Mouse (Mus musculus) fat pad, adult 2 months (tissue): ENCODE results near the gene Inca1.
A peak's percentile ranks its signal among the peaks of the same experiment; 100 is the strongest.

Source experiments
- DNase-seq: peaks from one replicate; pipeline ENCODE4 v3.0.0-alpha.2; 2011; ENCODE audit warnings: low read depth, low spot score; ENCODE audit errors: extremely low read depth

Inca1 gene

DNA sequence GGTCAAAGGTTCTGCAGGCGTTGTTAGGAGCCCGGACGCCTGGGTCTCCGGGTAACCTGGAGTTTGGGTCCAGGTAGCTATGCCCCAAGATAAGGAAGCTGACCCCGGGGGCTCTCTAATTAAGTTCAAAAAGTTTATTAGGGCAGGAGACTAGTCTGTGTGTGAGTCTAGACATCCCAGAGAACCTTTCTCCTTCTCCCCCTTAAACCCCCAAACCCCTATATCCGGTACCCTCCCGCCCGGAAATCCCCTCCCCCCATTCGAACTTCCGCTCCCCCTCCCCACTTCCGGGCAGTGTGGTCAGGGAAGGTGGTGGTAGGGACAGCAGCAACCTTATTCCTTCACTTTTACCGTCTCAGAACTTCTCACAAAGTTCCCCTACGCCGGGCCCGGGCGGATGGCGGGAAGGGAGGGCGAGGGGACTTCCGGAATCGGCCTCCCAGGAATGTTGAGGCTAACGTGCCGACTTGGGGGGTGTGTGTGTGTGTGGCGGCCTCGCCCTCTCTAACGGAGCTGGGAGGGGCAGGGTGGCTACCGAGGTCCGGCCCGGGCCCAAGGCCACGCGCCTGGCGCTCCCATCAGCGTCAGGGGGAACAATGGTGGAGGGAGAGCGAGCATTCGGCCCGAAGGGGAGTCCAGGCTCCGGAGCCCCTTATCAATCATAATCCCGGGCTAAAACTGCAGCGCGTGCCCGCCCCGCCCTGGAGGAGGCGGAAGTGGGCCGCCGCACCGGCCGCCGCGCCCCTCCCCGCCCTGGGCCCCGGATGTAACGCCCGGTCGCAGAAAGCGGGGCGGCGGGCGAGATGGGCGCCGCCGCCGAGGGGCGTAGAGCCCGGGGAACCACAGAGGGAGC is 46.4 kb downstream of the Inca1 start:
- DNase-seq: no peak

DNA sequence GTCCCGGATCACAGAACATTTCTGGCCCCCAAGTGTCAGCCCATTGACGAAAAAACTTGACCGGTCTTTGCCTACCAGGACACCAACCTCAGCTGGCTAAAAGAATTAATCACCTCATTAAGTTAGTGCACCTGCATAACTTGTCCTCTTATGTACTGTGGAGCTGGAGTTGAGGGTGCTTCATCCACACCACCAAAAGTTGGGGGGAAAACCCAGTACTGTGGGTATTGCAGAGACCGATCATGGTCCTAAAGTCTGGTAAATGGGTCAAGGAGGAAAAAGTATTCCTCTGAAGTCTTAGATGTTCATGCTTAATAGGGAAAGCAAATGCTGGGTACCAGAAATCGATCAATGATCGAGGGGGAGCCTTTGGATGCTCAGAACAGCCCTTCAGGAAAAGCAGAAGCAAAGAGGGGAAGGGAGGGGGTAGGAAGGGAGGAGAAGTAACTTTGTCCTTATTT is 47.0 kb downstream of the Inca1 start:
- DNase-seq: no peak

- DNase-seq: no peak
These were observed 47.7 kb downstream of the Inca1 start for GRCm38 (mm10) chr11:70652029-70652883.

- no peak for DNase-seq
These were observed 48.6 kb downstream of the Inca1 start for GRCm38 (mm10) chr11:70651391-70651790.

- no peak for DNase-seq
These were observed 49.4 kb downstream of the Inca1 start for GRCm38 (mm10) chr11:70650322-70651175.

- DNase-seq: no peak
These were observed 50.7 kb downstream of the Inca1 start for GRCm38 (mm10) chr11:70649185-70649734.

DNA sequence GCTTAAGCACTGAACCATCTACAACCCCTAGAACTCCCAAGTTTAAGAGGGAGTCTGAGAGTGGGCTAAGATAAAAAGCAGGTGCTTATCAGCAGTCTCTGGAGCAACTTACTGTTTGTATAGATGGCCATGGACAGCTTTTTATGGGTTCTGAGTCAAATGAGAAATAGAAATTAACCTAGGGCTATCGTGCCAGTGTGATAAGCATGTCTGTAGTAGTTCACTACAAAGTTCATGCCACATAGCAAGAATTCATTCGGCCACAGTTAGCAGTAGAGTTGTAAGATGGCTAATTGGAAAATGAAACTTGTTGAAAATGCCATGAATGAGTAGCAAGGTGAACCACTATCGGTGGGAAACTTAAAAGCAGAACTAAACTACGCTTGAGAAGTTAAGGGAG is 51.4 kb downstream of the Inca1 start:
- DNase-seq: no peak

DNA sequence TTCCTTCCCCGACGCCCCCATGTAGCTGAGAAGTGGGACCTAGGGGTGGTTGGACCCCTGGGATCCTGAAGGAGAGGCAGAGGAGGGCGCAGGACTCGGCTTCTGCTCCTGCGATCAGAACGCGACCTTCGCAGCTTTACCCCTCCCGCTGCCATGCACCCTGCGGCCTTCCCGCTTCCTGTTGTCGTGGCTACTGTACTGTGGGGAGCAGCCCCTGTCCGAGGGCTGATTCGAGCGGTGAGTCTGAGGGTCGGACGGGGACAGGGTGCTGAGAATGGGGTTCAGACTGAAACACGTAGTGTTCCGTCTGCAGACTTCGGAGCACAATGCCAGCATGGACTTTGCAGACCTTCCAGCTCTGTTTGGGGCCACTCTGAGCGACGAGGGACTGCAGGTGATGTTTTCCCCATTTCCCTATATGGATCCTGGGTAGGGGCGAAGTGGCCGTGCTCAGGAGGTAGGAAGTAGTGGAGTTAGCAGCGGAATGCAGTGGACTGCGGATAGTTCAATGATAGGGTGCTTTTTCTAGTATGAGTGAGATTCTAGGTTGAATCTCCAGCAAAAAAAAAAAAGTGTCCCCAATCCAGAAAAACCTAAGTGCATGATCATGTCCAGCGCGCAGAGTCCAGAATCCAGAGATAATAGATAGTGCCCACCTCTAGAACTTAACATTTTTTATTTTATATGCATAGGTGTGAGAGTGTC is 52.1 kb downstream of the Inca1 start:
- DNase-seq: no peak

GRCm38 (mm10) chr11:70646691-70647650 is 53.0 kb downstream of the Inca1 start, which contains the start of the genes Rnf167 and Slc25a11:
TSS of gene Rnf167 (plus strand) at chr11:70647235.
TSS of gene Slc25a11 (minus strand) at chr11:70647479.
- peak; percentile 90 for DNase-seq

- DNase-seq: no peak
These were observed 53.7 kb downstream of the Inca1 start for GRCm38 (mm10) chr11:70646259-70646555.

- no peak for DNase-seq
These were observed 54.3 kb downstream of the Inca1 start for GRCm38 (mm10) chr11:70645461-70646258.

DNA sequence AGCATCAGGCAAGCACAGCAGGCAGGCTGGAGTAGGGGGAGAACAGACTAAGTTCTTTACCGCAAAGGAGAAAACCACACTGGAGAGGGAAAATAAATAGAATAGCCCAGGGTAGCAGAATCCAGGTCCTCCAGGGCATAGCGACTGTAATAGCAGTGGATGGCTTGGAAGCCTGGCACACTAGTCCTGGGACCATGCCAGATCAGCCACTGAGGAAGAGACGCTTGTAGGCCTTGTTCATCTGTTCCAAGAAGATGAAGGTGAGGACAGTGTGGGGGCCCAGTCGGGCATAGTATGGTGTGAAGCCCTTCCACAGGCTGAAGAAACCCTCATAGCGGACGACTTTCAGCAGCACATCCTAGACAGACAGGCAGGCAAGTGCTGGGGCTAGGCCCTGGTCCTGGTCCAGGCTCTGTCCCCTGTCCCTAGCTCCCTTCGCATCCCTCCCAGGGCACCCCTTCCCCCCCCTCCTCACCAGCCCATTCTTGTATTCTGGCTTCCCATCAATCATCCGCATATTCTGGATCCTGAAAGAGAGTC is 55.3 kb downstream of the Inca1 start:
- no peak for DNase-seq

DNA sequence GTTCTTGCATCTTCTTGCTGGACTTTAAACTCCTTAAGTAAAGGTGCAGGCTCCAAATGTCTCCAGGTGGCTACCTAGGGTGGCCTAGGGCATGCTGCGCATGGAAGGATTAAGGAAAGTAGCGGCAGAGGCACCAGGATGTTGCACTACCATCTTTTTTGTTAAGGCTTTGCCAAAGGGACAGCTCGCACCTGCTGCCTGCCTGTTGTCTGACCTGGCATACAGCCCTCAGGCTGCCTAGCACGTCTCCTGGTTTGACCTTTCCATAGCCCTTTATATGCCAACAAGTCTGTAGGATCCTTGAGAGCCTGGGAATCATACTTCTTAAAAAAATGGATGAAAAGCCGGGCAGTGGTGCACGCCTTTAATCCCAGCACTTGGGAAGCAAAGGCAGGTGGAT is 56.9 kb downstream of the Inca1 start:
- no peak for DNase-seq

DNA sequence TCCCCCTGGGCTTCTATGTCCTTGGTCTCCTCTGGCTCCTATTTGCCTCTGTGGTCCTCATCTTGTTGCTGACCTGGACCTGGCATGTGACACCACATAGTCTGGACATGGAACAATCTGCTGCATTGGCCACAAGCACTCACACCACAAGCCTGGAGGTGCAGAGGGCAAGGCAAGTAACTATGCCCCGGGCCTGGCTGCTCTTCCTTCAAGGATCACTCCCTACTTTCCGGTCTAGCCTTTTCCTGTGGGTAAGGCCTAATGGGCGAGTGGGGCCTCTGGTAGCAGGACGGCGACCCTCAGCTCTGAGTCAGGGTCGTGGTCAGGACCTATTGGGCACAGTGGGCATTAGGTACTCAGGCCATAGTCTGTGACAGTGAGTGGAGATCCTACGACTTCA is 58.7 kb downstream of the Inca1 start:
- DNase-seq: no peak

- no peak for DNase-seq
These were observed 60.0 kb downstream of the Inca1 start for GRCm38 (mm10) chr11:70639976-70640375.

- DNase-seq: no peak
These were observed 61.2 kb downstream of the Inca1 start, which contains the start of gene Gp1ba for GRCm38 (mm10) chr11:70638714-70639278. TSS of gene Gp1ba (plus strand) at chr11:70639122.
